Mouse (Mus musculus) liver, postnatal 0 days (tissue): ENCODE data around the gene R3hdm2. TPM values are rescaled to one million over a fixed set of nuclear protein-coding genes. Genes with fewer than 3 reads are reported as not detected.

Experiments
- ATAC-seq: fragments of 200-750 bp; cut with Nextera tagmentation; 2 replicates; pipeline ENCODE4 v1.8.0; 2017; ENCODE audit warnings: mild to moderate bottlenecking, moderate library complexity
- DNase-seq: peaks from one replicate; pipeline ENCODE4 v3.0.0-alpha.2; 2016
- H3K27ac ChIP-seq: fragments of 300-500 bp; sonication (generic); 2 replicates; pipeline ENCODE4 v1.5.1; 2014; ENCODE audit warnings: antibody characterized with exemption, moderate library complexity, mild to moderate bottlenecking, low read depth
- H3K27me3 ChIP-seq: fragments of 300-500 bp; sonication (generic); 2 replicates; pipeline ENCODE4 v1.6.1; 2014; ENCODE audit warnings: low read length, control low read depth, mixed read lengths; ENCODE audit not compliant: insufficient read depth
- H3K36me3 ChIP-seq: fragments of 300-500 bp; sonication (generic); replicated peaks from 2 replicates; pipeline ENCODE4 v1.6.1; 2014; ENCODE audit warnings: mild to moderate bottlenecking, control low read depth, low read length, moderate library complexity, mixed read lengths; ENCODE audit not compliant: insufficient read depth
- H3K4me1 ChIP-seq: fragments of 300-500 bp; sonication (generic); 2 replicates; pipeline ENCODE4 v1.6.1; 2014; ENCODE audit warnings: antibody characterized with exemption, mild to moderate bottlenecking, control low read depth; ENCODE audit not compliant: insufficient read depth
- H3K4me2 ChIP-seq: fragments of 300-500 bp; sonication (generic); 2 replicates; pipeline ENCODE4 v1.6.1; 2014; ENCODE audit warnings: low read depth, mild to moderate bottlenecking, low read length, moderate library complexity, mixed read lengths
- H3K4me3 ChIP-seq: fragments of 300-500 bp; sonication (generic); 2 replicates; pipeline ENCODE4 v1.5.1; 2014; ENCODE audit warnings: low read depth, low read length
- H3K9ac ChIP-seq: fragments of 300-500 bp; sonication (generic); replicated peaks from 2 replicates; pipeline ENCODE4 v1.6.1; 2014; ENCODE audit warnings: mild to moderate bottlenecking, moderate library complexity
- H3K9me3 ChIP-seq: fragments of 300-500 bp; sonication (generic); 2 replicates; pipeline ENCODE4 v1.6.1; 2016; ENCODE audit warnings: mild to moderate bottlenecking, control low read depth, low read length, mixed read lengths
- CTCF ChIP-seq: sonication (generic); IDR thresholded peaks from 2 replicates; pipeline ENCODE4 v1.5.1; 2016; ENCODE audit warnings: antibody characterized with exemption, low read depth
- EP300 ChIP-seq: IDR thresholded peaks from 2 replicates; pipeline ENCODE4 v1.6.1; 2016; ENCODE audit warnings: antibody characterized with exemption, low read depth, mild to moderate bottlenecking
- WGBS: fragments of 180-500 bp; shearing (Covaris S2); extraction: QIAGEN DNeasy Blood & Tissue Kit; methylation state at CpG from one replicate; pipeline ENCODE4 v1.1.7; 2014; ENCODE audit not compliant: insufficient replicate concordance; 5-methylcytosine and 5-hydroxymethylcytosine counted together
- polyA plus RNA-seq: library from polyadenylated mRNA; unstranded; fragments of >200 nt; fragmentation: Nextera tagmentation; extraction: Ambion mirVana; gene quantifications from 2 replicates; pipeline ENCODE4 v1.2.1, GENCODE M21; 2015

R3hdm2 gene
- polyA plus RNA-seq, 1 experiment from 2014 or later = 16.6 TPM

- Histone ChIP-seq H3K27me3 (peaks cover 75% of the 10 kb centered on the region), H3K4me1 (peaks cover 11% of the 10 kb centered on the region), H3K4me3 (peak overlapping the region; percentile 33), H3K27ac (no peak overlapping the region), H3K9me3 (no peaks in the 10 kb centered on the region), H3K4me2 (peak overlapping the region; percentile 63), H3K9ac (no peak overlapping the region), H3K36me3 (no peaks in the 10 kb centered on the region)
- ATAC-seq (no peak), DNase-seq (no peak)
- 3% methylated on average over 26 of the region's 26 CpGs for WGBS
- TF ChIP-seq CTCF (no peak), EP300 (no peak)
Measured at GRCm38 (mm10) chr10:127526048-127526447, 145.9 kb downstream of the R3hdm2 start.

GRCm38 (mm10) chr10:127526681-127527080, 146.6 kb downstream of the R3hdm2 start:
- peak; percentile 51 for ATAC-seq
- H3K27me3 ChIP-seq = peaks cover 81% of the 10 kb centered on the region
- H3K4me2 ChIP-seq = peak overlapping the region; percentile 63
- H3K4me3 ChIP-seq = peak overlapping the region; percentile 33
- no peaks in the 10 kb centered on the region for H3K36me3 ChIP-seq
- H3K9ac ChIP-seq = no peak overlapping the region
- H3K27ac ChIP-seq = no peak overlapping the region
- no peaks in the 10 kb centered on the region for H3K9me3 ChIP-seq
- peaks cover 11% of the 10 kb centered on the region for H3K4me1 ChIP-seq
- TF ChIP-seq EP300 (no peak), CTCF (peak; percentile 65)
- under 1% methylated on average over 26 of the region's 26 CpGs for WGBS
- peak; percentile 77 for DNase-seq

- H3K9ac ChIP-seq = no peak overlapping the region
- TF ChIP-seq CTCF = no peak
- TF ChIP-seq EP300 = no peak
- H3K4me2 ChIP-seq = no peak overlapping the region
- no peak for ATAC-seq
- H3K27ac ChIP-seq = no peak overlapping the region
- H3K4me1 ChIP-seq = peaks cover 11% of the 10 kb centered on the region
- no peaks in the 10 kb centered on the region for H3K36me3 ChIP-seq
- H3K9me3 ChIP-seq = no peaks in the 10 kb centered on the region
- DNase-seq = no peak
- no peak overlapping the region for H3K4me3 ChIP-seq
- H3K27me3 ChIP-seq = peaks cover 89% of the 10 kb centered on the region
- 6% methylated on average over 17 of the region's 17 CpGs for WGBS
Measured at GRCm38 (mm10) chr10:127527481-127527880, 147.4 kb downstream of the R3hdm2 start.

- 2% methylated on average over 19 of the region's 25 CpGs for WGBS
- no peak for ATAC-seq
- no peak overlapping the region for H3K4me3 ChIP-seq
Measured at GRCm38 (mm10) chr10:127530945-127531344, 150.8 kb downstream of the R3hdm2 start.

GRCm38 (mm10) chr10:127531548-127531947, 151.4 kb downstream of the R3hdm2 start:
- 2% methylated on average over 4 of the region's 4 CpGs for WGBS
- TF ChIP-seq EP300 = no peak
- no peak for TF ChIP-seq CTCF

More at GRCm38 (mm10) chr10:127530945-127531344, 150.8 kb downstream of the R3hdm2 start:
- peaks cover 100% of the 10 kb centered on the region for H3K27me3 ChIP-seq
- TF ChIP-seq EP300 (no peak), CTCF (no peak)
- H3K9me3 ChIP-seq = no peaks in the 10 kb centered on the region
- H3K36me3 ChIP-seq = no peaks in the 10 kb centered on the region
- no peak for DNase-seq
- H3K4me1 ChIP-seq = peaks cover 20% of the 10 kb centered on the region
- H3K27ac ChIP-seq = no peak overlapping the region
- no peak overlapping the region for H3K9ac ChIP-seq
- no peak overlapping the region for H3K4me2 ChIP-seq

DNA sequence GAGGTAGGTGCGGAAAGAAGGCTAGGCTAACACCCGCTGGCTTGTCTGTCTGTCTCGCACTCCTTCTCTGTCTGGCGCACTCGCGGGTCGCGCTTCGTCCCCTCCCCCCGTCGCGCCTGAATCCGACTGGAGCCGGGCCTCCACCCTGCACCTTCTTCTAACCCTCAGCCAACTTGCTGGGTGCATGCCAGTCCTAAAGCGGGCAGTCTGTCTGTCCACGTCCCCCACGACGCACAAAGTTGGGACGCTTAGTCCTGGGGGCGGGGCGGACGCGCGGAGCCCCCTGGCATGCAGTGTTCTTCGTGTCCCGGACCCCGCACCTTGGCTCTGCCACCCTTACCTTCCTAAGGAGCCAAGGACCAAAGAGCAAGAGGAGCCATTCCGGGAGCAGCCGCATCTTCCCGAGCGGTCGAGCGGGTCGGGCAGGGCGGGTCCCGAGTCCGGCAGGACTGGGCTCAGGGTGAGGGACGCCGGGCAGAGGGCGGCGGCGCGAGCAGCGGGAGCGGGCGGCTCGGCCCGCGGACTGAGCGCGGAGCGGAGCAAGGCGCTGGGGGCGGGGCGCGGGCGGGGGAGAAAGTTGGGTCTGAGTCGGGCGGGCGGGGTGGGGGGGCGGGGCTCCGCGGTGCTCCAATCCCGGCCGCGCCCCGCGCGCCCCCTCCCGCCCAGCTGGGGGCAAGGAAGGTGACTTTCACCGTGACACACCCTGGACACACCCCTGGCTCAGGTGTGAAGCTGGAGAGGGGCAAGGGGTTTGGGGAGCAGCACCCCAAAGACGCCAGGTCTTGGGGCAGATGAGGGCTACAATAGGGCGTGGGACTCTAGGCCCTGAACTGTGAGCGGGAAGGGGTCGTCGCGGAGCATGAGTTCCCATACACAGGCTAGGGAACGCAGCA, 154.2 kb downstream of the R3hdm2 start, which contains the start of gene Nxph4:
Gene Nxph4, minus strand, starts transcription at position 524 of the 893 bp plus-strand sequence.
- no peak for DNase-seq
- Histone ChIP-seq H3K27me3 (peaks cover 73% of the 10 kb centered on the region), H3K27ac (no peak within 1 kb of the TSS), H3K4me2 (peak within 1 kb of the TSS; percentile 70), H3K9ac (no peak within 1 kb of the TSS; the same call in 1 of the 2 replicates), H3K36me3 (peaks cover 8% of the 10 kb centered on the region), H3K9me3 (no peaks in the 10 kb centered on the region), H3K4me3 (peak within 1 kb of the TSS; percentile 36), H3K4me1 (peaks cover 9% of the 10 kb centered on the region)
- ATAC-seq = 0 out of 2 replicates have a peak, but pooled peaks have one; percentile 4
- under 1% methylated on average over 61 of the region's 78 CpGs for WGBS
- TF ChIP-seq CTCF = no peak
- no peak for TF ChIP-seq EP300

More at GRCm38 (mm10) chr10:127531548-127531947, 151.4 kb downstream of the R3hdm2 start:
- Histone ChIP-seq H3K9me3 (no peaks in the 10 kb centered on the region), H3K36me3 (no peaks in the 10 kb centered on the region), H3K4me3 (no peak overlapping the region), H3K27ac (no peak overlapping the region), H3K4me2 (no peak overlapping the region), H3K27me3 (peaks cover 100% of the 10 kb centered on the region), H3K9ac (no peak overlapping the region), H3K4me1 (peaks cover 15% of the 10 kb centered on the region)
- no peak for DNase-seq
- ATAC-seq = no peak
